Mouse (Mus musculus): ENCODE measurements around the gene Rnaset2a.
"Not testable (repeated sequence)": the region's sequence is repeated elsewhere in the genome, so short reads cannot be mapped to it uniquely, and the experiment has no call there.

Rnaset2a gene

GRCm38 (mm10) chr17:8147439-8148316, at the start of gene Rnaset2a, which contains the start of gene Gm49673:
TSS of gene Rnaset2a (minus strand) at chr17:8148097.
TSS of gene Gm49673 (minus strand) at chr17:8147788.
- not testable (repeated sequence) for DNase-seq

GRCm38 (mm10) chr17:8197652-8198051, 49.8 kb upstream of the Rnaset2a start:
- DNase-seq, result no peak

- no peak for DNase-seq
Observed at GRCm38 (mm10) chr17:8195685-8196376, 47.9 kb upstream of the Rnaset2a start.

GRCm38 (mm10) chr17:8193678-8194077, 45.8 kb upstream of the Rnaset2a start:
- no peak for DNase-seq

GRCm38 (mm10) chr17:8184217-8184616, 36.3 kb upstream of the Rnaset2a start:
- DNase-seq, result no peak

- DNase-seq, result no peak
Observed at GRCm38 (mm10) chr17:8183815-8184214, 35.9 kb upstream of the Rnaset2a start.

- DNase-seq, result no peak
Observed at GRCm38 (mm10) chr17:8177090-8177489, 29.2 kb upstream of the Rnaset2a start.

- no peak for DNase-seq
Observed at GRCm38 (mm10) chr17:8171081-8171480, 23.2 kb upstream of the Rnaset2a start.

GRCm38 (mm10) chr17:8170331-8170730, 22.4 kb upstream of the Rnaset2a start:
- no peak for DNase-seq

- DNase-seq, result peak; percentile 35
Observed at GRCm38 (mm10) chr17:8167436-8167835, 19.5 kb upstream of the Rnaset2a start.

- DNase-seq, result not testable (repeated sequence)
Observed at GRCm38 (mm10) chr17:8166454-8166853, 18.6 kb upstream of the Rnaset2a start.

GRCm38 (mm10) chr17:8165977-8166376, 18.1 kb upstream of the Rnaset2a start:
- DNase-seq, result not testable (repeated sequence)

- DNase-seq, result peak; percentile 43
Observed at GRCm38 (mm10) chr17:8165608-8165945, 17.7 kb upstream of the Rnaset2a start.

- DNase-seq, result peak; percentile 76
Observed at GRCm38 (mm10) chr17:8164701-8165607, 17.1 kb upstream of the Rnaset2a start, which contains the start of gene Fgfr1op. TSS of gene Fgfr1op (plus strand) at chr17:8165501.

GRCm38 (mm10) chr17:8160969-8161368, 13.1 kb upstream of the Rnaset2a start:
- not testable (repeated sequence) for DNase-seq

GRCm38 (mm10) chr17:8158627-8159026, 10.7 kb upstream of the Rnaset2a start:
- not testable (repeated sequence) for DNase-seq

- not testable (repeated sequence) for DNase-seq
Observed at GRCm38 (mm10) chr17:8155982-8156381, 8.1 kb upstream of the Rnaset2a start.

GRCm38 (mm10) chr17:8155010-8155409, 7.1 kb upstream of the Rnaset2a start:
- not testable (repeated sequence) for DNase-seq

GRCm38 (mm10) chr17:8146931-8147330, 966 bp downstream of the Rnaset2a start:
- DNase-seq, result not testable (repeated sequence)

- not testable (repeated sequence) for DNase-seq
Observed at GRCm38 (mm10) chr17:8143802-8144673, 3.9 kb downstream of the Rnaset2a start.

- not testable (repeated sequence) for DNase-seq
Observed at GRCm38 (mm10) chr17:8140210-8140609, 7.7 kb downstream of the Rnaset2a start.

GRCm38 (mm10) chr17:8138116-8138515, 9.8 kb downstream of the Rnaset2a start:
- DNase-seq, result not testable (repeated sequence)
